Mouse (Mus musculus): ENCODE data around the gene Nfat5. TPM values are rescaled to one million over a fixed set of nuclear protein-coding genes. Genes with fewer than 3 reads are reported as not detected.
A peak's percentile ranks its signal among the peaks of the same experiment; 100 is the strongest.

Gene Nfat5
- total and polyA plus RNA-seq, 3 experiments = 12.5 to 25.0 (median 22.5) TPM

DNA sequence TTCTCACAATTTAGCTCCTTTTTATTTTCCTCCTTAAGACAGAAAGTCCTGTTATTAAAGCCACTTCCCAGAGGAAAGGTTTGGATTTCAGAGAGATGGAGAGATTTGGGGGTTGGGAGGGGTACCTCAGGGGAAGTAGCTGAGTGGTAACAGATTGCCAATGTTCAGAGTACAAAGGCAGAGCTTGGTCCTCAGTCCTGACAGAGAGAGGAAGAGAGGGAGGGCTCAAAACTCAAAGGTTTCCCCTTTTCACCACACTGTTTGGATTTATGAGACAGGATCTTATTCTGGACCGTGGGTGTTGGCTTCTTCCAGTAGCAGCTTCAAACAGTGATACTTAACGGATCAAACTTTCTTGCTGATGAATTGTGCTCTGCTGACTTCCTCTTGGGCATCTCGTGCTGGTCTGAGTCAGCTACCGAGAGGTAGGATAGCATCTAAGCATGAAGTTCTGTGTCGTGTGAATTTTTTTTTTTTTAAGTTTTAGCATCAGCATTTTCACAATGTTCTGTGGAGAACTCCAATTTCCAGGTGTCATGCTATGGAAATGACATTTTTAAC is 15.9 kb upstream of the Nfat5 start:
- 47% methylated on average over 5 of the region's 5 CpGs for WGBS
- TF ChIP-seq CTCF (IDR thresholded peaks at IDR 0.05) (no peak), POLR2A (IDR thresholded peaks at IDR 0.05; ENCODE audit: insufficient read depth, low read depth, low read length) (no peak), EP300 (IDR thresholded peaks at IDR 0.05; ENCODE audit: insufficient read depth, low read depth, low read length) (no peak)
- Histone ChIP-seq H3K27ac (no peak overlapping the region), H3K36me3 (ENCODE audit: control insufficient read depth, insufficient read depth, low read length) (no peaks in the 10 kb centered on the region), H3K4me1 (ENCODE audit: control insufficient read depth, insufficient read depth, low read length) (no peaks in the 10 kb centered on the region), H3K79me2 (replicated peaks; ENCODE audit: control insufficient read depth, insufficient read depth, low read length) (no peaks in the 10 kb centered on the region), H3K27me3 (ENCODE audit: control insufficient read depth, insufficient read depth, low read length) (no peaks in the 10 kb centered on the region), H3K4me3 (no peak overlapping the region), H3K9ac (ENCODE audit: low read depth, low read length) (no peak overlapping the region)
- no peak for DNase-seq
- intact Hi-C loops (cut with DNase I) = no loop called here

DNA sequence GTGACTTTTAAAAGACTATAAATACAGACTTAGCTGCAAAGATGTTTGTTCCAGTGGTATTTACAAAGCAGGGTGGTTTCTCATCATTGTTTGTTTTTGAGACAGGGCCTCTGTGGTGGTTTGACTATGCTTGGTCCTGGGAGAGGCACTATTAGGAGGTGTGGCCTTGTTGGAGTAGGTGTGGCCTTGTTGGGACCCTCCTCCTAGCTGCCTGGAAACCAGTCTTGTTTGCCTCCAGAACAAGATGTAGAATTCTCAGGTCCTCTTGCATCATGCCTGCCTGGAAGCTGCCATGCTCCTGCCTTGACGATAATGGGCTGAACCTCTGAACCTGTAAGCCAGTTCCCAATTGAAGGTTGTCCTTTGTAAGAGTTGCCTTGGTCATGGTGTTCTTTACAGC is 14.7 kb upstream of the Nfat5 start:
- Histone ChIP-seq H3K79me2 (replicated peaks; ENCODE audit: control insufficient read depth, insufficient read depth, low read length) (no peaks in the 10 kb centered on the region), H3K9ac (ENCODE audit: low read depth, low read length) (no peak overlapping the region), H3K27ac (no peak overlapping the region), H3K4me1 (ENCODE audit: control insufficient read depth, insufficient read depth, low read length) (no peaks in the 10 kb centered on the region), H3K36me3 (ENCODE audit: control insufficient read depth, insufficient read depth, low read length) (no peaks in the 10 kb centered on the region), H3K4me3 (no peak overlapping the region), H3K27me3 (ENCODE audit: control insufficient read depth, insufficient read depth, low read length) (no peaks in the 10 kb centered on the region)
- TF ChIP-seq EP300 (IDR thresholded peaks at IDR 0.05; ENCODE audit: insufficient read depth, low read depth, low read length) = no peak
- no peak for TF ChIP-seq CTCF (IDR thresholded peaks at IDR 0.05)
- TF ChIP-seq POLR2A (IDR thresholded peaks at IDR 0.05; ENCODE audit: insufficient read depth, low read depth, low read length) = no peak
- intact Hi-C loops (cut with DNase I) = no loop called here
- no peak for DNase-seq
- 90% methylated on average over 1 of the region's 1 CpGs for WGBS

DNA sequence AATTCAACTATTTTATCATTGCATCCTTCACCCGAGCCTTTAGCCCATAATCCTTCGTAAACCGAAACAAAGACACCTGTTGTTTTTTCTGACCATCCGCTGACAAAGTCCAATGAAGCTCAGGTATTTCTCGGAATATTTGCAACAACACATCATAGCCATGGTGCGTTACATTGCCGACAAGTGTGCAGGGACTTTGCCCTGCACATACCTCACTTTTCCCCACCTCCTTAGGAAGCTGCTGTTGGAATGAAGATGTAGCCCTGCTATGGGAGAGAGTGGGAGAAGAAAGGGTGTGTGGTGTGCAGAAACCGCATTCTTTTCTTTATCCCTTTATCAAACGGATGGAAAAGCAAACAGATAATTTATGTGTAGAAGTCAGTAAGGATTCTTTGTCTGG is 6.6 kb upstream of the Nfat5 start:
- intact Hi-C loops (cut with DNase I) = no loop called here
- H3K9ac ChIP-seq (ENCODE audit: low read depth, low read length) = no peak overlapping the region
- DNase-seq = no peak

DNA sequence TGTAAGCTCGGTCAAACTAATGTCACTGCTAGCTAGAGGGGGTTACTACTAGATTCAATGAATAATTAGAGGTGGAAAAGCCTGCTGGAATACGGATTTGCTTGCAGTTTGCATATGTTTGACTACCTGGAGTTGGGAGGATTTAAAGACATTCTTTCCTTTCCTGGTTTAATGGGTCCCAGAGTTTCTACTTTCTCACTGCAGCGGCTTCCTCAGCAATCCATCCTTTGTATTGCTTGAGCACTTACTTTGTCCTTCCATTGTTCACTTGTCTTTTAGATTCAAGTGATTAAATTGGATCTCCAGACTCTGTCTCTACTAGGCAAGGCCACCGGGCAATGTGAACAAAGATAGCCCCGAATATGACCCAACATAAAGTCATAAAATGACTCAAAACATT is 5.7 kb upstream of the Nfat5 start:
- no peak for DNase-seq
- H3K36me3 ChIP-seq (ENCODE audit: control insufficient read depth, insufficient read depth, low read length) = no peaks in the 10 kb centered on the region
- TF ChIP-seq POLR2A (IDR thresholded peaks at IDR 0.05; ENCODE audit: insufficient read depth, low read depth, low read length) (no peak), CTCF (IDR thresholded peaks at IDR 0.05) (no peak), EP300 (IDR thresholded peaks at IDR 0.05; ENCODE audit: insufficient read depth, low read depth, low read length) (no peak)
- no peaks in the 10 kb centered on the region for H3K79me2 ChIP-seq (replicated peaks; ENCODE audit: control insufficient read depth, insufficient read depth, low read length)
- 86% methylated on average over 5 of the region's 5 CpGs for WGBS
- H3K4me3 ChIP-seq = no peak overlapping the region
- H3K27ac ChIP-seq = no peak overlapping the region
- H3K27me3 ChIP-seq (ENCODE audit: control insufficient read depth, insufficient read depth, low read length) = no peaks in the 10 kb centered on the region
- intact Hi-C loops (cut with DNase I) = no loop called here
- H3K4me1 ChIP-seq (ENCODE audit: control insufficient read depth, insufficient read depth, low read length) = no peaks in the 10 kb centered on the region
- no peak overlapping the region for H3K9ac ChIP-seq (ENCODE audit: low read depth, low read length)

More for the DNA sequence above, 6.6 kb upstream of the Nfat5 start:
- Histone ChIP-seq H3K27ac (no peak overlapping the region), H3K27me3 (ENCODE audit: control insufficient read depth, insufficient read depth, low read length) (no peaks in the 10 kb centered on the region), H3K4me1 (ENCODE audit: control insufficient read depth, insufficient read depth, low read length) (no peaks in the 10 kb centered on the region), H3K36me3 (ENCODE audit: control insufficient read depth, insufficient read depth, low read length) (no peaks in the 10 kb centered on the region), H3K4me3 (no peak overlapping the region), H3K79me2 (replicated peaks; ENCODE audit: control insufficient read depth, insufficient read depth, low read length) (no peaks in the 10 kb centered on the region)
- no peak for TF ChIP-seq CTCF (IDR thresholded peaks at IDR 0.05)
- TF ChIP-seq POLR2A (IDR thresholded peaks at IDR 0.05; ENCODE audit: insufficient read depth, low read depth, low read length) = no peak
- TF ChIP-seq EP300 (IDR thresholded peaks at IDR 0.05; ENCODE audit: insufficient read depth, low read depth, low read length) = no peak
- WGBS = 78% methylated on average over 9 of the region's 9 CpGs

DNA sequence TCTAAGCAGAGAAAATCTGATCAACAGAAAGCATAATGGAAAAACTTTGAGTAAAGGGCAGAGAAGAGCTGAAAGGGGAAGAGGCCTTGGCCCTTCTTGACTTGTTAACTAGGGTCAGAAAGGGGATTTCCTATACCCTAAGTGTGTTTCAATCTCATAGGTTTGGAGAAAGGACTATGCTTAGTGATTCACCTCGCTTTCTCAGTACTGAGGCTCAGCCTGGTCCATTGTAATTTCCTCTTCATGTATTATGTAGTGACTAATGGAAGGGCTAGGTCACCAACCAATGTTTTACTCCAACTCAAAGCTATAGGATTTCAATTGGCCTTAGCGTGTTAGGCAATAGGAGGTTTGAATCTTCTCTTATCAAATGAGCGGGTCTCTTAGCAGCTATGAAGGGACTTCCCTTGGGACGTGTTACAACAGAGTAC is 2.1 kb upstream of the Nfat5 start:
- no peak for DNase-seq
- peaks cover 8% of the 10 kb centered on the region; the same call in 1 of the 2 replicates for H3K36me3 ChIP-seq (ENCODE audit: control insufficient read depth, insufficient read depth, low read length)
- H3K27me3 ChIP-seq (ENCODE audit: control insufficient read depth, insufficient read depth, low read length) = no peaks in the 10 kb centered on the region
- H3K4me1 ChIP-seq (ENCODE audit: control insufficient read depth, insufficient read depth, low read length) = peaks cover 1% of the 10 kb centered on the region; the same call in 1 of the 2 replicates
- WGBS = 67% methylated on average over 4 of the region's 4 CpGs
- H3K9ac ChIP-seq (ENCODE audit: low read depth, low read length) = no peak overlapping the region
- no peak for TF ChIP-seq CTCF (IDR thresholded peaks at IDR 0.05)
- no peak for TF ChIP-seq EP300 (IDR thresholded peaks at IDR 0.05; ENCODE audit: insufficient read depth, low read depth, low read length)
- no peak for TF ChIP-seq POLR2A (IDR thresholded peaks at IDR 0.05; ENCODE audit: insufficient read depth, low read depth, low read length)
- peaks cover 2% of the 10 kb centered on the region; the same call in 1 of the 2 replicates for H3K79me2 ChIP-seq (replicated peaks; ENCODE audit: control insufficient read depth, insufficient read depth, low read length)
- no peak overlapping the region for H3K27ac ChIP-seq
- intact Hi-C loops (cut with DNase I) = loop anchor here (5.0 to 10.0 kb wide), 2 partner anchors 39 to 176 kb away; no protein-coding TSS in a partner anchor
- no peak overlapping the region for H3K4me3 ChIP-seq

DNA sequence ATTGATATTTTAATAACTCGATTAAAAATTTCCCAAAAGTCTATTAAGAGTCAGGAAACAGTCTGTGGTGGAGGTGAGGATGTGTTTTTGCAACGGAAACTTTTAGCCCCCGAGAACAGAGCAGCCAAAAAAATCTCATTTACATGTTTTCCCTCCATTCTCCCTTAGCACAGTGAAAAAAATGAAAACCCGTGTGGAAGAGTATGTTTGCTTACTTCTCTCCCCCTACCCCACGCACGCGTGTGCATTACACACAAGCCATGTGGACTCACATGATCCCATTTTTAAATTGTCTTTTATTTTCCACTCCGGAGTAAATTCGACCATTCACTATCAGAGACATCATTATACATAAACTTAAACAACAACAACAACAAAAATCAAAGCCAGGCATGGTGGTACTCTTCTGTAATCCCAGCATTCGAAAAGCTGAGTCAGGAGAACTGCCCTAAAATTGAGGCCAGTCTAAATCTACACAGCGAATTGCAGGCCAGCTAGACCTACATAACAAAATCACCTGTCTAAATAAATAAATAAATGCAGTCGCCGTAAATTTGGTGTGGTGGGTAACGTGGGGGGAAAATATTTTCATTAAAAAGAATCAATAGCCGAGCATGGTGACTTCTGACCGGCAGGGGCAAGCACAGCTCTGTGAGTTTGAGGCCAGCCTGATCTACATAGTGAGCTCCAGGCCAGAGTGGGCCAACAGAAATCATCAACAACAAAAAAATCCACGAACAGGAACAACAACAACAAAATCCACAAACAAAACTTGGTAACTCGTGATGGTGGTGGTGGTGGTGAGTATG is 947 bp upstream of the Nfat5 start:
- no peaks in the 10 kb centered on the region for H3K27me3 ChIP-seq (ENCODE audit: control insufficient read depth, insufficient read depth, low read length)
- intact Hi-C loops (cut with DNase I) = loop anchor here (2.0 to 10.0 kb wide), 3 partner anchors 40 to 178 kb away; no protein-coding TSS in a partner anchor
- TF ChIP-seq EP300 (IDR thresholded peaks at IDR 0.05; ENCODE audit: insufficient read depth, low read depth, low read length) = no peak
- TF ChIP-seq CTCF (IDR thresholded peaks at IDR 0.05) = 0 out of 2 replicates have a peak, but pooled peaks have one; percentile 4
- H3K9ac ChIP-seq (ENCODE audit: low read depth, low read length) = peak overlapping the region; percentile 80
- peaks cover 1% of the 10 kb centered on the region; the same call in 1 of the 2 replicates for H3K4me1 ChIP-seq (ENCODE audit: control insufficient read depth, insufficient read depth, low read length)
- DNase-seq = no peak
- H3K79me2 ChIP-seq (replicated peaks; ENCODE audit: control insufficient read depth, insufficient read depth, low read length) = peaks cover 2% of the 10 kb centered on the region; the same call in 1 of the 2 replicates
- H3K36me3 ChIP-seq (ENCODE audit: control insufficient read depth, insufficient read depth, low read length) = peaks cover 12% of the 10 kb centered on the region; the same call in 1 of the 2 replicates
- peak overlapping the region; percentile 56 for H3K4me3 ChIP-seq
- peak overlapping the region; percentile 97 for H3K27ac ChIP-seq
- 65% methylated on average over 18 of the region's 18 CpGs for WGBS
